Mouse (Mus musculus) left cerebral cortex, postnatal 25 days (tissue): ENCODE measurements at regions not wholly inside any gene's neighbourhood (a gene's known extent, or its start where the extent isn't known, plus 50 kb on each side); places are given as distances from the start of the nearest gene placed in this dataset.

Experiments used
- DNase-seq, 2 experiments: peaks; one replicate each; pipeline ENCODE4 v3.0.0; 2022; ENCODE audit warnings: low spot score in 2 of 2, mixed read lengths in 1 of 2
- intact Hi-C: fragments of 180-260 bp; cut with DNase I; formaldehyde crosslinking; loops from one replicate; pipeline ENCODE4 v1.15.1; 2025

- DNase-seq, result peak; percentile 65 to 79
- intact Hi-C loops, result loop anchor here (1.0 to 5.0 kb wide), 2 partner anchors 257 to 491 kb away; no protein-coding TSS in a partner anchor
These were observed 50.9 kb upstream of the Tent2 start for GRCm38 (mm10) chr13:93243076-93243475.

- peak; percentile 17 to 87 for DNase-seq
- intact Hi-C loops, result loop anchor here (5.0 kb wide), 2 partner anchors 36 to 54 kb away; no protein-coding TSS in a partner anchor
These were observed 50.7 kb upstream of the Homer1 start for GRCm38 (mm10) chr13:93248711-93249110.
